Comparison of ENCODE assay signal across 8 mouse cellular contexts in genomic region chr5:105519976-105520300, GRCm38 (mm10). TPM values are rescaled to one million over a fixed set of nuclear protein-coding genes. Genes with fewer than 3 reads are reported as not detected.
DNase-seq lines count a peak whose midpoint lies in the region; ATAC-seq and TF ChIP-seq lines count a peak whose summit lies in the region.

No protein-coding gene starts in this region.

- peak overlapping the region; percentile 77 for H3K4me3 ChIP-seq in neural tube, embryonic 11.5 days (ENCODE audit: low read depth, low read length)
- H3K4me3 ChIP-seq in limb, embryonic 10.5 days: peak overlapping the region; percentile 81
- peak overlapping the region; percentile 65 for H3K4me3 ChIP-seq in small intestine, adult 2 months (ENCODE audit: low read depth, low read length)

- H3K4me2 ChIP-seq in neural tube, embryonic 11.5 days (ENCODE audit: low read depth): peak overlapping the region; percentile 90

- H3K9me3 ChIP-seq in neural tube, embryonic 11.5 days (ENCODE audit: control insufficient read depth, low read length): no peaks in the 10 kb centered on the region
- H3K9me3 ChIP-seq in limb, embryonic 10.5 days (replicated peaks): no peaks in the 10 kb centered on the region

- H3K9ac ChIP-seq in neural tube, embryonic 11.5 days (ENCODE audit: low read length): peak overlapping the region; percentile 85

- TF ChIP-seq POLR2A in small intestine, adult 2 months (IDR thresholded peaks at IDR 0.05; ENCODE audit: low read depth, low read length): no peak

- no peak for TF ChIP-seq CTCF in small intestine, adult 2 months (IDR thresholded peaks at IDR 0.05; ENCODE audit: extremely low read depth, insufficient read length, insufficient replicate concordance, low read depth, low read length)

- no peaks in the 10 kb centered on the region for H3K27me3 ChIP-seq in neural tube, embryonic 11.5 days (ENCODE audit: control insufficient read depth, insufficient read depth, low read length)
- H3K27me3 ChIP-seq in limb, embryonic 10.5 days (ENCODE audit: low read depth, poor library complexity, severe bottlenecking): peaks cover 12% of the 10 kb centered on the region
- 0 out of 2 replicates have a peak, but pooled peaks cover 3% of the 10 kb centered on the region for H3K27me3 ChIP-seq in small intestine, adult 2 months (ENCODE audit: control insufficient read depth, insufficient read depth, low read length)

- DNase-seq in cerebellum, adult 8-10 months: peak; percentile 8
- DNase-seq in neural tube, embryonic 11.5 days (ENCODE audit: low spot score): no peak
- no peak for DNase-seq in neural tube, embryonic 10.5 days (ENCODE audit: extremely low spot score, low spot score)
- DNase-seq in limb, embryonic 10.5 days (ENCODE audit: low spot score): no peak
- DNase-seq in adrenal gland, postnatal 10 days: no peak

- H3K36me3 ChIP-seq in neural tube, embryonic 11.5 days (ENCODE audit: control insufficient read depth, insufficient read depth, low read length): no peaks in the 10 kb centered on the region
- no peaks in the 10 kb centered on the region for H3K36me3 ChIP-seq in limb, embryonic 10.5 days
- H3K36me3 ChIP-seq in small intestine, adult 2 months (ENCODE audit: control insufficient read depth, insufficient read depth, low read length): no peaks in the 10 kb centered on the region

- WGBS in neural tube, embryonic 11.5 days: 8% methylated on average over 5 of the region's 5 CpGs
- WGBS in limb, embryonic 10.5 days: 11% methylated on average over 5 of the region's 5 CpGs
- WGBS in small intestine, adult 2 months: 29% methylated on average over 5 of the region's 5 CpGs

- no peaks in the 10 kb centered on the region for H3K4me1 ChIP-seq in neural tube, embryonic 11.5 days (ENCODE audit: control insufficient read depth, insufficient read depth, low read length)
- peaks cover 46% of the 10 kb centered on the region for H3K4me1 ChIP-seq in limb, embryonic 10.5 days
- H3K4me1 ChIP-seq in small intestine, adult 2 months (ENCODE audit: control insufficient read depth, insufficient read depth, insufficient read length, low read length): peaks cover 5% of the 10 kb centered on the region

- H3K27ac ChIP-seq in neural tube, embryonic 11.5 days (ENCODE audit: low read depth, low read length): no peak overlapping the region
- peak overlapping the region; percentile 92 for H3K27ac ChIP-seq in limb, embryonic 10.5 days
- no peak overlapping the region for H3K27ac ChIP-seq in small intestine, adult 2 months (ENCODE audit: insufficient read depth, low read depth, low read length)

- ATAC-seq in cerebellum, adult (ENCODE audit: insufficient number of reproducible peaks, low FRiP score, low TSS enrichment): no peak
- no peak for ATAC-seq in neural tube, embryonic 11.5 days (ENCODE audit: insufficient read depth, low FRiP score, low TSS enrichment)
- no peak for ATAC-seq in activated CD4-positive, CD25-positive, alpha-beta regulatory T cell, adult 4 months

RNA-seq across cellular contexts. Expression of gene Lrrc8c, which starts 0.8 kb away (rescaled TPM):
- 12.2 TPM in 2 replicates for polyA plus RNA-seq in neural tube, embryonic 11.5 days (2014; fragmentation: Nextera tagmentation; extraction: Ambion mirVana)
- 11.1 and 14.2 TPM in 2 replicates for polyA plus RNA-seq in limb, embryonic 10.5 days (2016; fragmentation: Nextera tagmentation; extraction: Ambion mirVana)
- 5.1 and 7.6 TPM in 2 replicates for polyA plus RNA-seq in small intestine, adult 2 months (2012; rRNA removed)
- total RNA-seq in adrenal gland, postnatal 10 days (2021): 10 to 100 TPM; 27.1 to 28.4 TPM
- polyA plus RNA-seq in activated CD4-positive, CD25-positive, alpha-beta regulatory T cell, adult 4 months (2017; shearing (Covaris generic)): 10 to 100 TPM; 59.7 to 61.9 TPM
